Mouse (Mus musculus): ENCODE results near the gene Tet2.

DNA sequence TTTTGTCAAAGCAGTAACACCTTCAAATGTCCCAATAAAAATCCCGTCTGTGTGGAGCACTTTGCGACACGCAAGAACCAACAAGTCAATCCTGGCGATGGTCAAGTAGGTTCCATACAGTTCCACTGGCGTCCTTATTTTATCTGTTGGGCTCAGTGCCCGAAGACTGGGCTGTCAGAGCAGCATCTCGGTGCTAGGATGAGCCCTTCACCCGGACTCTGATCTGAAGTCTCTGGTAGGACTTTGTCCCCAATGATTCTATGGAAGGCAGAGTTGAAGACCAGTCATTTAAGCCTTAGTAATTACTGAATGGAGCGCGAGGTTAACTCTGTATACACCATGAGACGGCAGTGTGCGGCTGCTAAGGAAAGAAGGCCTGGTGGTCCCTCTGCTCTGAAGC lies 30.6 kb downstream of the Tet2 start:
- TF ChIP-seq POLR2A (IDR thresholded peaks at IDR 0.05; ENCODE audit: borderline replicate concordance, control insufficient read depth, low read depth, low read length) (no peak), CTCF (IDR thresholded peaks at IDR 0.05; ENCODE audit: control insufficient read depth, insufficient read depth, low read length) (no peak)

All from bone marrow, adult 2 months (tissue).